Mouse (Mus musculus) spleen, postnatal 36 days (tissue): ENCODE measurements around the gene Nmt2.

ENCODE experiments used
- DNase-seq, 2 experiments: peaks; one replicate each; pipeline ENCODE4 v3.0.0; 2022; ENCODE audit warnings: low spot score in 2 of 2, mixed read lengths in 1 of 2

The Nmt2 gene

GRCm38 (mm10) chr2:3283602-3284472 lies at the start of gene Nmt2:
Nmt2 (plus strand) TSS chr2:3284212.
- peak; percentile 100 for DNase-seq

GRCm38 (mm10) chr2:3239255-3239654 lies 44.8 kb upstream of the Nmt2 start:
- DNase-seq = no peak

GRCm38 (mm10) chr2:3244251-3244650 lies 39.8 kb upstream of the Nmt2 start:
- no peak for DNase-seq

- no peak for DNase-seq
Observed at GRCm38 (mm10) chr2:3251309-3251708, 32.7 kb upstream of the Nmt2 start.

- DNase-seq = no peak
Observed at GRCm38 (mm10) chr2:3266466-3266865, 17.5 kb upstream of the Nmt2 start.

- no peak for DNase-seq
Observed at GRCm38 (mm10) chr2:3267879-3268278, 16.1 kb upstream of the Nmt2 start.

GRCm38 (mm10) chr2:3273349-3273748 lies 10.7 kb upstream of the Nmt2 start:
- no peak for DNase-seq

GRCm38 (mm10) chr2:3276106-3276505 lies 7.9 kb upstream of the Nmt2 start:
- no peak for DNase-seq

- no peak for DNase-seq
Observed at GRCm38 (mm10) chr2:3277502-3277901, 6.5 kb upstream of the Nmt2 start.

DNA sequence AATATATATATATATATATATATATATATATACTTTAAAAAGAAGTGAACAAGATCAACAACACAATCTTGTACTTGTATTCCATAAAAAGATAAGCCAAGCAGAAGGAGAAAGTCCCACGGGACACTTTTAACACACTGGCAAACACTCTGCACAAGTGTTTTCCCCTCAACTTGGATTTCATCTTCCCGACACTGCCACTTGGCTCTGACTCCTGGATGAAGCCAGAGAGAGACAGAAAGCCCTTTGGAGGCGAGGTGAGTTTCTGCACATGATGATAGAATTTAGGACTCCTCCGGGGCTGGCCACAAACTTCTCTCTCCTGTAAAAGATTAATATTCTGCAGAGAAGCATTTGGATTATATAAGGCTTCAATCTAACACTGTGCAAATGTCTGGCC lies 2.7 kb upstream of the Nmt2 start:
- DNase-seq = no peak

DNA sequence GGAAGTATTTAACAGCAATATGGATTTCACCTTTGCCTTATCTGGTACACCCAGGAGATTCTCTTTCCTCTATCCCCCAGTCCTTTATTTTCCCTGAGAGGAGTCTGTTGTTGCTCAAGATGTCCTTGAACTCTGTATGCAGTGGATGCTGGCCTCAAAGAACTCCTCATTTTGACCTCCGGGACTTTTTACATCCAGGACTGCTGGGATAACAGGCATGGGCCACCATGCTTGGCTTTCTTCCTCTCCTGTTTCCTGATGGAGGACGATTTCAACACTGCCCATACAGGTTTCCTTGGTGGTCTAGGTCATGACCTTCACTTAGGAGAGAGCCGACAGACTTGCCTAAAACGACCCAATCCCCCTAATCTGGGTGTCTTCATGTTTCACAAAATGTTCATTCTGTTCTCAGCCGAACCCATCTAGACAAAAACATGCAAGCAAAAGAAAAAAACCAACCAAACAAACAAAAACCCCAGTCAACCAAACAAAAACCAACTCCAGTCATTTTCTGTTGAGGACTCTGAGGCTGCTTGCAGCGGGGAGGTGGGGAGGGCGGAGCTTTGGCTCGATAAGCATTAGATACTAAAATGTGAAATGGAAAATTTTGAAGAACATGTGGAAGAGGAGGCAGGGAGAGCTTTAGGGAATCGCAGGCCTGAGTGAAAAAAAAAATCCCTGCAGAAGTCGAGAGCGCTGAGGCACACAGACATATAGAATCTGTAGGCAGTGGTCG lies 978 bp upstream of the Nmt2 start:
- no peak for DNase-seq

- DNase-seq = peak; percentile 46 to 58
Observed at GRCm38 (mm10) chr2:3284473-3285180, 615 bp downstream of the Nmt2 start.

DNA sequence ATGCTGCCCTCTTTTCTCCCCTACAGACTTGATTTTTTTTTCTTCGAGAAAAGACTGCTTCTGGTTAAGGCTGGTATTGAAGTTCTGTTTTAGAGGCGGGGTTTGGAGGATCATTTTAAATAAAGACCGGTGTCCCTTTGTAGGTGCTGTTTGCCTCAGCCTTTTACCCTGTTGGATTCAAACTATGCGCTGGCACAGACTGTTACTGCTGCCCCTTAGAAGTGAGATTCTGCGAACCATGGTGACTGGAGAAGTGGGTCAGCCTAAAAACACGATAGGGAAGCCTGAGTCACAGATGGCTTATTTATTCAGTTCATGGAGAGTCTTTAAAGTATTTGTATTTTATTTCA lies 1.1 kb downstream of the Nmt2 start:
- no peak for DNase-seq

GRCm38 (mm10) chr2:3285709-3286108 lies 1.7 kb downstream of the Nmt2 start:
- no peak for DNase-seq

DNA sequence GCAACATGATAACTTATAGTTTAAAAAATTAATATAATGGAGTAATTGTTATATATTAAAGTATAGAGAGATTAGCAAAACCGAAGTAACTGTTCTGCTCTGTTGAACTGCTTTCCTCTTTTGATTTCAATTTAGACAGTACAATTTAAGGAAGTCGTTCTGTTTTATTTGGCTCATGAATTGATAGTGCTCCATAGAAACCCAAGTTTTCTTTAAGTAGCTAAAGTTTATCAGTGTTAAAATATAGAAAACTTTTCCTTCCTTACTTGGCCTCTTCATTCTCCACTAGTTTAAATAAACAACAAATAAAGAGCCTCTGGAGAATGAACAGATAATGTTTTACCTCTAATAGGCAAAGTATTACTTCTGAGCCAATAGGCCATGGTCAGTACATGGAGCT lies 2.2 kb downstream of the Nmt2 start:
- DNase-seq = no peak

DNA sequence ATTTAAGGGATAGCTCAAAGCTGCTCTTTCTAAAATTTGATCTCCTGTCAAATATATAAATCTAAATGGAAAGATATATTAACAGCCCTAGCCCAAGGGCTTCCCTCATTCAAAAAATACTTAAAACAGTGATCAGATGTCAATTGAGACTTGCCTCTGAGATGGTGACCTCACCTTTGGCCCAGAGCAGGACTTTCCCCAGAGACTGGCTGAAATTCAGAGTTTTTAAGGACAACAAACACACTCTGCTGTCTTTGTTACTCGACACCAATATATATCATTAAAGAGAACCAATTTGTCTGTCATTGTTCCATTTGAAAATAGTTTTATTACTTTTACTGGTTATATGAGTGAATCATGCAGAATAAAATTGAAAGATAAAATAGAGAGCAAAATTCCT lies 5.6 kb downstream of the Nmt2 start:
- DNase-seq = no peak

DNA sequence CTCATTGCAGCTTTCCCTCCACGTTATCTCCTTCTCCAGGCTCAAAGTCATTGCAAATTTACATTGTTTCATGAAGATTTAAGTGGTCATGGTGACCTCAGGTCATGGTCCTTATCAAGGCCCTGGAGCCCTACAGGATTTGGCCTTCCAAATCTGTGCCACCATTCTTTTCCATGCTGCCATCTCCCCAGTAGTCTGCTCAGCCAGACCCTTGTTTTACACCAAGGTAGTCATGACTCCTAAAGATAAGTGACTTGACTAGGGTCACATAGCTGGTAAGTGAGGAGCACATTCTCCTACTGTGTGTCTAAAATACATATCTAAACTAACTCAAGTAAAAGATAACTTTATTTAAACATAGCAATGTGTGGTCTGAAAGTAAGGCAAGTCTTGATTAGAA lies 8.2 kb downstream of the Nmt2 start:
- no peak for DNase-seq

DNA sequence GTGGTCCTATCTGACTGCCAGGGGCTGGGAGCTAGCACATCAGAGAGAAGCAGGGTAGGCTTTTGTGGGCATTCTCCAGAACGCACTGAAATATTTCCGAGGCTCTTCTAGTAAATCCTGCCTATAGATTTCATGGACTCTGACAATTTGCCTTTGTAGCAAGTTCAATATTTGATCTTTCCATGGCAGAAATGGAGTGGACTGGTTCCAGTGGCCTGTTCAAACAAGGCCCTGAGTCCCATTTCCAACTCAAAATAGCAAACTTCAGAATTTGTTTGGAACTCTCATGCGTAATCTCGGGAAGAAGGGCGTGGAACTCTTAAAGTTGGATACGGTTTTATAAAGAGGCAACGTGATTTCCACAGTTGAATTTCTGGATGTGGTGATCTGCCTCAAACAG lies 11.8 kb downstream of the Nmt2 start:
- no peak for DNase-seq

DNA sequence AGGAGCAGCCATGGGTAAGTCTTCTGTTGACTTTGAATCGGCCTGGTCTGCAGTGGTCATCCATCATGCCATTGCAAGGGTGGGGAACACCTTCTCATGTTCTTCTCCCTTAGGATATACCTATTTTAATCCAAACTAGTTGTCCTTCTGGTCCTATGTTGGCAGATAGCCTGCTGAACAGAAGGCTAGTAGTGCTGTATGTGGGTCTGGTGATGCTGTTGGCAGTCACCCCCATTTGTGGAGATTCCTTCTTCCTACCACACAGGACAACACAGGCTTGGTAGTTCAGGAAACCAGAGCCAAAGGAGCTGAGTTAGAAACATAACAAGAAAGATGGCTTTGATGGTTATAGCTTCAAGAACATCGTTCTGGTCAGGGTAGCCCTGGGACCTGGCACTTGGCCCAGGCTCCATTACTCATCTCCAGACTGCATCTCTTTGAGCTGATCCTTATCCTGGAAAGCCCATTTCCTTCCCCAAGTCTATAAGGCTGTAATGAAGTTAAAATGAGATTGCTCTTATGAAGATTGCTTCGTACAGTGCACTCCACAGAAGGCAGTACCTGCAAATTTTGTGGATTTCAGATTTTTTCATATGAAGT lies 21.5 kb downstream of the Nmt2 start:
- DNase-seq = no peak

DNA sequence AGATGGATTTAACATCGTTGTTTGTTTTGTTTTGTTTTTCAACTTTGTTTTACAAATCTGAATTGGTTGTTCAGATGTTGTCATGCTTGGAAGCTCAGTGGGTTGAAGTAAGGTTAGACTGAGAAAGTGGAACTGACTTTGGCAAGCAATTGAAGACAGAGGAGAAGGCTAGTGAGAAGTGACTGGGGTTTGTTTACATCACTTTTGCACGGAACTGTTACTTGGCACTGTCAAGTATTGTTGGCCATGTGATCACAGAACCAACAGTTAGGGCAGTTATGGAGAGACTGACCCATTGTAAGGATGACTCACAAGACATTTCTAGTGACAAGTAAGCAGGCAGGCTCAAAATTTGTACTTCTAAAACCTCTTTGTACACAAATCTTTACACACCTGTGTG lies 39.1 kb downstream of the Nmt2 start:
- DNase-seq = no peak

DNA sequence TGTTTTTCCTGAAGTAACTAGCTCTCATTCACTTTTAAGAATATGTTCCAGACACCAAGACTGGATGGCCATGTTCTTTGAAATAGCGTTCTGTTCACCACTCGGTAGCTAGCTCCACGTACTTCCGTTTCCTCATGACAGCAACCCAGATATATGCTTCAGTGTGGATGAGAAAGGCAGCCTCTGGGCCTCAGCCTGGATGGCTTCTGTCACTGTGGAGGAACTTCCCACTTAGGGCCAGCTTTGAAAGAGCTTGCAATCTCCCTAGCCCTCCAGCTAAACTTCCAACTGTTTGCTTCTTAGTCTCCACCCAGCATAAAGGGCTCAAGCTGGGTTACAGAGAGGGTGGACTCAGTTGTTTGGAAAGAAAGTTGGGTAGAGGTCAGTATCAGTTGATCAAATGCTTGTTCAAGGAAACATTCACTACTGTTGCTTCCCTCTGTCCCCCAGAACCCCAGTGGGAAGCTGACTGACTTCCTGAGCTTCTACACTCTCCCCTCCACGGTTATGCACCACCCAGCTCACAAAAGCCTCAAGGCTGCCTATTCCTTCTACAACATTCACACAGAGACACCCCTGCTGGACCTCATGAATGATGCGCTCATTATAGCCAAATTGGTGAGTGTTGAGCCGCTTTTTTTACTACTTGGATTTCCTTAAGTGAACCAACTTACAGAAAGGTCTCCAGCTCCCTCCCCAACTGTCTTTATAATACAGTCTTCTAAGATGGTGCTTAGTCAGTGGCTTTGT lies 40.5 kb downstream of the Nmt2 start:
- no peak for DNase-seq
